Mouse (Mus musculus): ENCODE data around the gene Nprl3. TPM values are rescaled to one million over a fixed set of nuclear protein-coding genes. Genes with fewer than 3 reads are reported as not detected.

Nprl3 gene
- polyA plus RNA-seq, 1 experiment, result 118 TPM

- H3K4me1 ChIP-seq (replicated peaks; ENCODE audit: control insufficient read depth, insufficient read depth, low read length), result peaks cover 32% of the 10 kb centered on the region
- no peak within 1 kb of the TSS for H3K27ac ChIP-seq (ENCODE audit: control insufficient read depth, insufficient read depth, low read length)
- TF ChIP-seq CTCF (IDR thresholded peaks at IDR 0.05; ENCODE audit: borderline replicate concordance, control insufficient read depth, extremely low read depth, insufficient read depth, low read length, poor library complexity) (no peak), POLR2A (IDR thresholded peaks at IDR 0.05; ENCODE audit: control insufficient read depth, extremely low read depth, insufficient read depth, low read length, poor library complexity) (no peak)
- peak within 1 kb of the TSS; percentile 35 for H3K4me3 ChIP-seq (ENCODE audit: control insufficient read depth, insufficient read depth, low read length)
- peaks cover 25% of the 10 kb centered on the region for H3K27me3 ChIP-seq (ENCODE audit: control insufficient read depth, insufficient read depth, low read length)
- WGBS, result 2% methylated on average over 71 of the region's 72 CpGs
- no peaks in the 10 kb centered on the region for H3K36me3 ChIP-seq (ENCODE audit: control insufficient read depth, insufficient read depth, low read length)
- no peak for DNase-seq
Observed at GRCm38 (mm10) chr11:32221951-32222409, 45.5 kb downstream of the Nprl3 start, which contains the start of gene Rhbdf1. Rhbdf1 (minus strand) TSS chr11:32222300.

DNA sequence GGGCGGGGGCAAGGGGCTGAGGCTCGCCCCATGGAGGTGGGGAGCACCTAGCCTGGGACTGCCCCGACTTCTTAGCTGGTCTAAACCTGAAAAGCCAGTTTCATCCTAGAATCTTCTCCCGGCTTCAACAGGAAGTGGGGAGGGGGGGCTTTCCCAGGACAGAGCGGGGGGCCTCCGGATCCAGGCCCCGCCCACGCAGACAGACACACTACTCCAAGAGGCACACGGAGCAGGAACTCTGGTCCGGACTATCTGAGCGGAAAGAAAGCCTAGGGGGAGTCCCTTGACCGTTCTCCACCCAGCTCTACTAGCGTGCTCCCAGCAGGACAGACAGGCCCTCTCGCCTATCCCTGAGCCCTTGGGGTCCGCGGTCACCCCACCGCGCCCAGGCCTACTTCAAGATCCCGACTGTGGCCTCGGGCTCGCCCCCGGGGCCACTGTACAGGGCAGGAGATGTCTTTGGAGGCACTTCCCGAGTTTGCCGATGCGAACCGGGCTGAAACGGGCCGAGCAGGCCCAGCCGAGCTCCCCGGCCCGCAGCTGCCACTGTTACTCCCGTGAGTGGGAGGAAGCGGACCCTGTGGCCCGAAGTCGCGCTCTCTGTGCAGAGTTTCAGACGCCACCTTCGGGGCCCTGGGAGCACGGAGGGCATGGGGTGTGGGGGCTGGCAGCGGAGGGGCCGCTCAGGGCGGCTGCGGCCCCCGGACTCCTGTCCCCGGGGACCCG, 46.1 kb downstream of the Nprl3 start:
- TF ChIP-seq POLR2A (IDR thresholded peaks at IDR 0.05; ENCODE audit: control insufficient read depth, extremely low read depth, insufficient read depth, low read length, poor library complexity) (0 out of 2 replicates have a peak, but pooled peaks have one; percentile 30), CTCF (IDR thresholded peaks at IDR 0.05; ENCODE audit: borderline replicate concordance, control insufficient read depth, extremely low read depth, insufficient read depth, low read length, poor library complexity) (no peak)
- H3K4me3 ChIP-seq (ENCODE audit: control insufficient read depth, insufficient read depth, low read length), result peak overlapping the region; percentile 35
- no peak overlapping the region for H3K27ac ChIP-seq (ENCODE audit: control insufficient read depth, insufficient read depth, low read length)
- DNase-seq, result peak; percentile 16
- 6% methylated on average over 46 of the region's 46 CpGs for WGBS
- peaks cover 29% of the 10 kb centered on the region for H3K4me1 ChIP-seq (replicated peaks; ENCODE audit: control insufficient read depth, insufficient read depth, low read length)
- H3K27me3 ChIP-seq (ENCODE audit: control insufficient read depth, insufficient read depth, low read length), result peaks cover 25% of the 10 kb centered on the region
- H3K36me3 ChIP-seq (ENCODE audit: control insufficient read depth, insufficient read depth, low read length), result no peaks in the 10 kb centered on the region

DNA sequence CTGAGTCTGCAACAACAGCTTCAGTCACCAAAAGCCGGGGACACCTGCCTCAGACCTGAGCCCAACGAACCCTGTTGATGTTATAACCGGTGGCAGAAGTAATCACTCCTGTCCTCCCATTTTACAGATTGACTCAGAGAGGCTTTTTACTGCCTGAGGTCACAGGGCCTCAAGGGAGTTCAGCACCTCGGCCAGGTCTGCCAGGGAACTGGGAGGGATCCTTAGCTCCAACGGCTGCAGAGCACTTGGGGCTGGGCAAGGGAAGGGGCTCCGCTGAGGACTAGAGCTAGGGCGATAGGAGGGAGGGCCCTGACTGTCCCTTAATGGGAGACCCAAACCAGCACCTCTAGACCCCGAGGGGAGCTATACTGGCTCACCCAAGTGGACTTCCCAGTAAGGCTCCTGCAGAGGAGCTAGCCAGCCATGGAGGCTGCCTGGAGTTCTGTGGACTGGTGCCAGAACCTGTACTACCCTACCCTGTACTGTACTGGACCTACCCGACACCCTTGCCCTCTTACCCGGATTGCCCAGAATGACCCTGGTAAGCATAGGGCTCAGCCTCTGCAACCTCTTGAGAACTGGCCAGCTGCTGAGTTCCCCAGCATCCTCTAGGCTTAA, 46.8 kb downstream of the Nprl3 start:
- Histone ChIP-seq H3K4me1 (replicated peaks; ENCODE audit: control insufficient read depth, insufficient read depth, low read length) (peaks cover 24% of the 10 kb centered on the region), H3K4me3 (ENCODE audit: control insufficient read depth, insufficient read depth, low read length) (no peak overlapping the region), H3K36me3 (ENCODE audit: control insufficient read depth, insufficient read depth, low read length) (no peaks in the 10 kb centered on the region), H3K27me3 (ENCODE audit: control insufficient read depth, insufficient read depth, low read length) (peaks cover 25% of the 10 kb centered on the region), H3K27ac (ENCODE audit: control insufficient read depth, insufficient read depth, low read length) (no peak overlapping the region)
- no peak for TF ChIP-seq POLR2A (IDR thresholded peaks at IDR 0.05; ENCODE audit: control insufficient read depth, extremely low read depth, insufficient read depth, low read length, poor library complexity)
- no peak for TF ChIP-seq CTCF (IDR thresholded peaks at IDR 0.05; ENCODE audit: borderline replicate concordance, control insufficient read depth, extremely low read depth, insufficient read depth, low read length, poor library complexity)
- DNase-seq, result no peak
- 84% methylated on average over 10 of the region's 10 CpGs for WGBS

DNA sequence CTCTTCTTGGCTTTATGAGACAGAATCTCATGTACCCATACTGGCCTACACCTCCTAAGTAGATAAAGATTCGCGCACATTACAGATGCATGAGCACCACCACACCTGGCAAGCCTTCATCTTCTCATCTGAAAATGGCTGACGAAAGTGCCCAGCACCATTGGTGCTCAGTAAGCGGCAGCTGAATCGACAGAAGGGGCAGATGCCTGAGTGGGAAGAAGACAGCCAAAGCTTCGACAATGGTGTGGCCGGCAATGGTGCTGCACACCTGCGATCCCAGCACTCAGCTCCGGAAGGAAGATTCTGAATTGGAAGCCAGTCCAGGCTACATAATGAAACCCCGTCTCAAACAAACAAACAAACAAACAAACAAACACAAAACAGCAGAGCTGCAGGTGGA, 48.2 kb downstream of the Nprl3 start:
- DNase-seq, result no peak
- H3K36me3 ChIP-seq (ENCODE audit: control insufficient read depth, insufficient read depth, low read length), result no peaks in the 10 kb centered on the region
- H3K4me1 ChIP-seq (replicated peaks; ENCODE audit: control insufficient read depth, insufficient read depth, low read length), result peaks cover 14% of the 10 kb centered on the region
- WGBS, result 95% methylated on average over 10 of the region's 10 CpGs
- peaks cover 25% of the 10 kb centered on the region for H3K27me3 ChIP-seq (ENCODE audit: control insufficient read depth, insufficient read depth, low read length)
- no peak overlapping the region for H3K4me3 ChIP-seq (ENCODE audit: control insufficient read depth, insufficient read depth, low read length)
- TF ChIP-seq POLR2A (IDR thresholded peaks at IDR 0.05; ENCODE audit: control insufficient read depth, extremely low read depth, insufficient read depth, low read length, poor library complexity), result no peak
- no peak for TF ChIP-seq CTCF (IDR thresholded peaks at IDR 0.05; ENCODE audit: borderline replicate concordance, control insufficient read depth, extremely low read depth, insufficient read depth, low read length, poor library complexity)
- no peak overlapping the region for H3K27ac ChIP-seq (ENCODE audit: control insufficient read depth, insufficient read depth, low read length)

DNA sequence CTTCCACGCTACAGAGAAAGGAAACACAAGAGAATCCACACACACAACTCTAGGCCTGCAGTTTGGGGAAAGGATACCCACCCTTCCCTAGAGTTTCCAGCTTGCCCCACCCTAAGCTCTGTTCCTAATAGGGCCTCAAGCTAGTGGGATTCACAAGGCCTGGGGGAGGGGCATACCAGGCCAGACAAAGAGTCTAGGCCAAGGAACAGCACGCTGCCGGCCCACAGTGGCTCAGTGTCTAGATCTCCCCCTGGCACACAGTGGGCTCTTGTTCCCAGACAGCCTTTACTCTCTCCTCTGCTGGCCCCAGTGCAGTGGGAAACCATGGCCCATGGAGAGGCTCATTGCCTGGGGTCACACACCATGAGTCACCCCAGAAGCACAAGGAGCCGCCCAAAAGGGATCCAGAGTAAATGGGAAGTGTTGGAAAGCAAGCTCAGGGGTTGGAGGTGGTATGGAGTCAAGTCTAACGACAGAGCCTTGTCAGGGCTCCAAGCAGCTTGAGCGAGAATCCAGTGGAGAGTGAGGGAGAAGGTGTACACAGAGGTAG, 48.9 kb downstream of the Nprl3 start:
- no peaks in the 10 kb centered on the region for H3K36me3 ChIP-seq (ENCODE audit: control insufficient read depth, insufficient read depth, low read length)
- 89% methylated on average over 6 of the region's 6 CpGs for WGBS
- DNase-seq, result no peak
- no peak overlapping the region for H3K4me3 ChIP-seq (ENCODE audit: control insufficient read depth, insufficient read depth, low read length)
- peaks cover 25% of the 10 kb centered on the region for H3K27me3 ChIP-seq (ENCODE audit: control insufficient read depth, insufficient read depth, low read length)
- H3K4me1 ChIP-seq (replicated peaks; ENCODE audit: control insufficient read depth, insufficient read depth, low read length), result peaks cover 14% of the 10 kb centered on the region
- H3K27ac ChIP-seq (ENCODE audit: control insufficient read depth, insufficient read depth, low read length), result no peak overlapping the region
- no peak for TF ChIP-seq CTCF (IDR thresholded peaks at IDR 0.05; ENCODE audit: borderline replicate concordance, control insufficient read depth, extremely low read depth, insufficient read depth, low read length, poor library complexity)
- TF ChIP-seq POLR2A (IDR thresholded peaks at IDR 0.05; ENCODE audit: control insufficient read depth, extremely low read depth, insufficient read depth, low read length, poor library complexity), result no peak

DNA sequence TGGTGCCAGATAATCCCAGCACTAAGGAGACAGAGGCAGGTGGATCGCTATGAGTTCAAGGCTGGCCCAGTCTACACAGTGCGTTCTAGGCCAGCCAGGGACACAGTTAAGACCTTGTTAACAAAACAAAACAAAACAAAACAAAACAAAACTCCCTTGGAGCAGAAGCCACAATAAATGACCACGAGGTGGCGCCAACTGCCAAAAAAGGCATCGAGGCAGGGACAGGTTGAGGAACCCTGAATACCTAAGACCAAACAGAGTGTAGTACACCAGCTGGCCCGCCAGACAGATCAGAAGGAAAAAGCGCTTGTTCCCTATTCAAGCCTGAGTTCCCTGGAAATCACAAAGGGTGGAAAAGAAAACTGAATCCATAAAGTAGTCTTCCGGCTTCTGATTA, 50.7 kb downstream of the Nprl3 start:
- Histone ChIP-seq H3K4me1 (replicated peaks; ENCODE audit: control insufficient read depth, insufficient read depth, low read length) (peaks cover 6% of the 10 kb centered on the region), H3K27ac (ENCODE audit: control insufficient read depth, insufficient read depth, low read length) (no peak overlapping the region), H3K27me3 (ENCODE audit: control insufficient read depth, insufficient read depth, low read length) (peaks cover 12% of the 10 kb centered on the region), H3K4me3 (ENCODE audit: control insufficient read depth, insufficient read depth, low read length) (no peak overlapping the region), H3K36me3 (ENCODE audit: control insufficient read depth, insufficient read depth, low read length) (no peaks in the 10 kb centered on the region)
- WGBS, result 26% methylated on average over 8 of the region's 8 CpGs
- TF ChIP-seq POLR2A (IDR thresholded peaks at IDR 0.05; ENCODE audit: control insufficient read depth, extremely low read depth, insufficient read depth, low read length, poor library complexity) (no peak), CTCF (IDR thresholded peaks at IDR 0.05; ENCODE audit: borderline replicate concordance, control insufficient read depth, extremely low read depth, insufficient read depth, low read length, poor library complexity) (no peak)
- peak; percentile 70 for DNase-seq

Measured in thymus, adult 2 months (tissue).